15 mouse cellular contexts compared by ENCODE assay signal in genomic region chr2:120098781-120099202, GRCm38 (mm10). TPM values are rescaled to one million over a fixed set of nuclear protein-coding genes. Genes with fewer than 3 reads are reported as not detected.
A peak's percentile ranks its signal among the peaks of the same experiment; 100 is the strongest.
DNase-seq lines count a peak whose midpoint lies in the region; ATAC-seq and TF ChIP-seq lines count a peak whose summit lies in the region.
"Had no signal": no experiment of that assay in that cellular context is flagged by ENCODE, and none has a peak within 500 bp of the region (broad histone marks: within the 10 kb centered on the region; RNA-seq: fewer than 3 reads in every experiment).

No protein-coding gene starts in this region.

- H3K36me3 ChIP-seq in megakaryocyte, embryonic 14.5 days (replicated peaks; ENCODE audit: low read length): peaks cover 87% of the 10 kb centered on the region
- no peaks in the 10 kb centered on the region for H3K36me3 ChIP-seq in midbrain, postnatal 0 days (ENCODE audit: insufficient read depth, low read length)
- H3K36me3 ChIP-seq: embryonic facial prominence, embryonic 12.5 days; hindbrain, embryonic 12.5 days had no signal

- peaks cover 90% of the 10 kb centered on the region for H3K4me1 ChIP-seq in megakaryocyte, embryonic 14.5 days
- no peaks in the 10 kb centered on the region for H3K4me1 ChIP-seq in midbrain, postnatal 0 days (ENCODE audit: insufficient read depth, low read length)
- H3K4me1 ChIP-seq: hindbrain, embryonic 12.5 days had no signal

- H3K27me3 ChIP-seq in megakaryocyte, embryonic 14.5 days (replicated peaks): no peaks in the 10 kb centered on the region
- H3K27me3 ChIP-seq in midbrain, postnatal 0 days (ENCODE audit: insufficient read depth, low read length): no peaks in the 10 kb centered on the region
- H3K27me3 ChIP-seq: embryonic facial prominence, embryonic 12.5 days; hindbrain, embryonic 12.5 days had no signal

- DNase-seq in frontal cortex, postnatal 36 days (ENCODE audit: low spot score in 2 of 2): no peak
- DNase-seq in heart, postnatal 4 days: peak; percentile 61
- DNase-seq in midbrain, postnatal 0 days (ENCODE audit: low spot score): no peak
- DNase-seq in right cerebral cortex, postnatal 14 days: no peak
- no peak for DNase-seq in ovary, postnatal 36 days (ENCODE audit: low spot score)
- DNase-seq: adrenal gland, adult 2 months; cerebellum, adult 11-12 months; kidney, postnatal 14 days; lung, postnatal 4 days; thymus, postnatal 25 days had no signal

- no peaks in the 10 kb centered on the region for H3K9me3 ChIP-seq in megakaryocyte, embryonic 14.5 days
- no peaks in the 10 kb centered on the region for H3K9me3 ChIP-seq in midbrain, postnatal 0 days (ENCODE audit: low read length)
- H3K9me3 ChIP-seq: embryonic facial prominence, embryonic 12.5 days; hindbrain, embryonic 12.5 days had no signal

- no peak overlapping the region for H3K4me2 ChIP-seq in midbrain, postnatal 0 days (ENCODE audit: low read depth, low read length, poor library complexity, severe bottlenecking)
- H3K4me2 ChIP-seq: embryonic facial prominence, embryonic 12.5 days; hindbrain, embryonic 12.5 days had no signal

- H3K4me3 ChIP-seq in megakaryocyte, embryonic 14.5 days (replicated peaks): peak overlapping the region; percentile 51
- H3K4me3 ChIP-seq in midbrain, postnatal 0 days (ENCODE audit: low read depth, low read length): no peak overlapping the region
- H3K4me3 ChIP-seq: embryonic facial prominence, embryonic 12.5 days; hindbrain, embryonic 12.5 days had no signal

- no peak overlapping the region for H3K27ac ChIP-seq in midbrain, postnatal 0 days (ENCODE audit: low read depth, low read length)
- H3K27ac ChIP-seq: embryonic facial prominence, embryonic 12.5 days; hindbrain, embryonic 12.5 days had no signal

- ATAC-seq in frontal cortex, adult (ENCODE audit: low TSS enrichment): peak; percentile 55; the same call in 1 of the 2 replicates
- ATAC-seq in megakaryocyte, adult 5-6 weeks (ENCODE audit: poor library complexity, severe bottlenecking): no peak
- ATAC-seq in midbrain, postnatal 0 days (ENCODE audit: low FRiP score): no peak

- no peak for TF ChIP-seq CTCF in midbrain, postnatal 0 days (IDR thresholded peaks at IDR 0.05)

- WGBS in midbrain, postnatal 0 days: 72% methylated on average over 8 of the region's 8 CpGs

- H3K9ac ChIP-seq in midbrain, postnatal 0 days (replicated peaks; ENCODE audit: low read length, poor library complexity, severe bottlenecking): no peak overlapping the region
- H3K9ac ChIP-seq: embryonic facial prominence, embryonic 12.5 days; hindbrain, embryonic 12.5 days had no signal

RNA-seq across cellular contexts. Expression of gene Ehd4, which starts 55.6 kb away (rescaled TPM):
- polyA plus RNA-seq in megakaryocyte, embryonic 14.5 days (2012; ENCODE audit: insufficient read depth, low replicate concordance): 55.8 and 61.8 TPM in 2 replicates
- total RNA-seq in megakaryocyte, adult 5-6 weeks (2015): 50.9 and 56.7 TPM in 2 replicates
- total RNA-seq in megakaryocyte, adult 5-6 weeks (2017): 77.5 and 92.9 TPM in 2 replicates
- total RNA-seq in heart, postnatal 4 days (2021): 100 to 1,000 TPM; 461 to 503 TPM
- total RNA-seq in midbrain, postnatal 0 days (2014; rRNA removed): 6.5 and 9.5 TPM in 2 replicates
- polyA plus RNA-seq in midbrain, postnatal 0 days (2015; fragmentation: Nextera tagmentation; extraction: Ambion mirVana): 16.2 and 19.7 TPM in 2 replicates

Comparison
In these comparisons a context has a peak if more than half of its experiments do, and no peak if none do; other contexts are left out.
1. RNA of gene Ehd4, which starts 55.6 kb away (total RNA-seq): 461 to 503 TPM in heart, postnatal 4 days; 50.9 to 92.9 TPM in megakaryocyte, adult 5-6 weeks and 6.5 to 9.5 TPM in midbrain, postnatal 0 days; every median in the first group is over 4 times any median in the second.